Mouse (Mus musculus) small intestine, adult 2 months (tissue): ENCODE results near the gene Ier5.

Experiments
- CTCF ChIP-seq: fragments of 200-500 bp; IDR thresholded peaks from 2 replicates; pipeline ENCODE4 v1.5.1; 2012; ENCODE audit warnings: low read depth, mild to moderate bottlenecking, control low read depth, inconsistent platforms, low read length, moderate library complexity, mixed read lengths; ENCODE audit not compliant: insufficient replicate concordance, insufficient read length; ENCODE audit errors: extremely low read depth
- POLR2A ChIP-seq: fragments of 200-500 bp; IDR thresholded peaks from 2 replicates; pipeline ENCODE4 v1.6.1; 2012; ENCODE audit warnings: low read depth, mild to moderate bottlenecking, control low read depth, inconsistent platforms, low read length, moderate library complexity

DNA sequence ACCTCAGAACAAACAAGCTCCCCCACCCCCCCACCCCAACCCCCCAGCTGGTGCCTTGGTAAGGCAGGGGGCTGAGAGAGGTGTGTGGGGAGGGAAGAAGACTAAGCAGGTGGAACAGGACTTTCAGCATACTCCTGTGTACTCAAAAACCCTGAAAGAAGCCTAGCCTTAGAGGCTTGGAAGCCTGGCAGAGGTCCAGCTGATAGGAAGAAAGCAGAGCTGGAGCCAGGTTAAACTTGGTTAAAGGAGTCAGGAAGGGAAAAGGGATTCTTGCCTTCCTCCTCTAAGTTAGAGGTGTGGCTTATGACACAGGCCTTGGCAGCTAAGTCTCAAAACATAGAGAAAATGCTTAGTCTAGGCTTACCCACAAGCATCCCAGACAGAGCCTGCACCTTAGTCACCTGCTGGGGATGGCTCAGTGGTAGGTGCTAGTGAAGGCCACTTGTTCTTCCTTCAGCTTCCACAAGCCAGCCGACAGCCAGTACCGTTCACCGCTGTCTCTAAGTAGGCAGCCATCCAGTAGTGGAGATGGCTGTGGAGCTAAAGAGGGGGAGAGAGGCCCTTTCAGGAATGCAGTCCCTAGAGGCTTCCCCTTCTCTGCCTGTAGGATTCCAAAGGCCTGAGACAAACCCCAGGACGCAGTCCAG is 6.2 kb downstream of the Ier5 start:
- TF ChIP-seq CTCF (no peak), POLR2A (no peak)
